Mouse (Mus musculus): ENCODE results near the gene Dnajb3. TPM values are rescaled to one million over a fixed set of nuclear protein-coding genes. Genes with fewer than 3 reads are reported as not detected.

The Dnajb3 gene
- polyA plus RNA-seq, 2 experiments: 7.9 to 9.4 TPM

DNA sequence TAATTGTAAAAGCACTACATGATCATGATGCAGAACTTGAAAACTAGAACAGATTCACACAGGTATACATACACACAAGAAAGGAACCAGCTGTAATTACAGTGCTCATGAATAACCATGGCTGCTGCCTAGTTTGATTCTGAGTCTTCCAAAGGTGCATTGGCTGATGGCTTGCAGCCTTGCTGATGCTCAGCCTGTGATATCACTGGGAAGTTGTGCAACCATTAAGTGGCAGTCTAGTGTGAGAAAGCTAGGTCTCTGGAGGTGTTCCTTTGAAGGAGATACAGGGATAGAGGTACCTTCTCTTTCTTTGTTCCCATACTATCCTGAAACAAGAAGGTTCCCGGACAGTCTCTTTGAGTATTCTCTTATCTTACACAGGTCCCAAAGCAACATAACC lies 13.5 kb upstream of the Dnajb3 start:
- ATAC-seq (ENCODE audit: insufficient read depth): no peak
- Histone ChIP-seq H3K4me3 (ENCODE audit: insufficient read depth in 1 of 2, low read depth in 2 of 2, low read length in 2 of 2) (no peak overlapping the region), H3K27me3 (ENCODE audit: control insufficient read depth, insufficient read depth, low read length) (no peaks in the 10 kb centered on the region), H3K9ac (replicated peaks) (no peak overlapping the region), H3K27ac (no peak overlapping the region), H3K9me3 (ENCODE audit: control insufficient read depth, low read length) (peaks cover 7% of the 10 kb centered on the region), H3K36me3 (replicated peaks; ENCODE audit: control insufficient read depth, insufficient read depth, low read depth) (no peaks in the 10 kb centered on the region), H3K4me1 (replicated peaks; ENCODE audit: control insufficient read depth in 2 of 2, insufficient read depth in 2 of 2, low read length in 1 of 2) (no peaks in the 10 kb centered on the region), H3K4me2 (ENCODE audit: low read depth) (no peak overlapping the region)
- DNase-seq (ENCODE audit: low read depth in 3 of 3, low spot score in 3 of 3): no peak
- WGBS (ENCODE audit: insufficient replicate concordance): 7% methylated on average over 1 of the region's 1 CpGs
- TF ChIP-seq CTCF (IDR thresholded peaks at IDR 0.05; ENCODE audit: low read depth) (no peak), EP300 (IDR thresholded peaks at IDR 0.05; ENCODE audit: low read depth) (no peak)

DNA sequence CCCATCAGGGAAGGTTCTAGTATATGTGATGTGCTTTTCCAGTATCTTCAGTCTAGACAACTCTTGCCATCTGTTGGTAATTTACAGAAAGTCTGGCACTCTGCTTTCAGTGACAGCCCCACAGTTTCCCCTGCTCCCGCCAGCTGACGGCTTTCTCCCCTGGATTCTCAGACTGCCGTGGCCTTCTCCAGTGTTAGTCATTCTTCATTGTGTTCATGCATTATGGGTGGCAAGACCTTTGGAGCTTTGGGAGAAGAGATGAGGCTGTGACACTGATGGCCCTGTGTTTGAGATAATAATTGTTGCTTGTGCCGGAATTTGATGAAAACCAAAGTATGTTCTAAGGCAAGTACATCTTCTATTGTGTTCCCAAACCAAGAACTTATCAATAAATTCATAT lies 13.0 kb upstream of the Dnajb3 start:
- WGBS (ENCODE audit: insufficient replicate concordance): 37% methylated on average over 4 of the region's 4 CpGs

DNA sequence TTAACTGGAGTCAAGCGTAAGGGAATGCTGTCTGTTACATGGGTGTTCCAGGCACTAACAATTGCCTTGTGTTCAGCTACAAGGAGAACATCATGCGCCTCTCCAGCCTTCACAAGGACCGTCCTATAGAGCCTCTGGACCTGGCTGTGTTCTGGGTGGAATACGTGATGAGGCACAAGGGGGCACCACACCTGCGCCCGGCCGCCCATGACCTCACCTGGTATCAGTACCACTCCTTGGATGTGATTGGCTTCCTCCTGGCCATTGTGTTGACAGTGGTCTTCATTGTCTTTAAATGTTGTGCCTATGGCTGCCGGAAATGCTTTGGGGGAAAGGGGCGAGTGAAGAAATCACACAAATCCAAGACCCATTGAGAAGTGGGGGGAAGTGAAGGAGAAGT lies 12.5 kb upstream of the Dnajb3 start:
- WGBS (ENCODE audit: insufficient replicate concordance): 51% methylated on average over 9 of the region's 9 CpGs

More for the DNA sequence above, 13.0 kb upstream of the Dnajb3 start:
- H3K27ac ChIP-seq: no peak overlapping the region
- H3K36me3 ChIP-seq (replicated peaks; ENCODE audit: control insufficient read depth, insufficient read depth, low read depth): no peaks in the 10 kb centered on the region
- no peaks in the 10 kb centered on the region for H3K27me3 ChIP-seq (ENCODE audit: control insufficient read depth, insufficient read depth, low read length)
- DNase-seq (ENCODE audit: low read depth in 3 of 3, low spot score in 3 of 3) (no peak), ATAC-seq (ENCODE audit: insufficient read depth) (no peak)
- no peak overlapping the region for H3K9ac ChIP-seq (replicated peaks)
- no peaks in the 10 kb centered on the region for H3K4me1 ChIP-seq (replicated peaks; ENCODE audit: control insufficient read depth in 2 of 2, insufficient read depth in 2 of 2, low read length in 1 of 2)
- H3K4me3 ChIP-seq (ENCODE audit: insufficient read depth in 1 of 2, low read depth in 2 of 2, low read length in 2 of 2): no peak overlapping the region
- no peak overlapping the region for H3K4me2 ChIP-seq (ENCODE audit: low read depth)
- TF ChIP-seq EP300 (IDR thresholded peaks at IDR 0.05; ENCODE audit: low read depth) (no peak), CTCF (IDR thresholded peaks at IDR 0.05; ENCODE audit: low read depth) (no peak)
- H3K9me3 ChIP-seq (ENCODE audit: control insufficient read depth, low read length): peaks cover 11% of the 10 kb centered on the region

GRCm38 (mm10) chr1:88217576-88217975 lies 12.0 kb upstream of the Dnajb3 start:
- DNase-seq (ENCODE audit: low read depth in 3 of 3, low spot score in 3 of 3): no peak
- Histone ChIP-seq H3K36me3 (replicated peaks; ENCODE audit: control insufficient read depth, insufficient read depth, low read depth) (no peaks in the 10 kb centered on the region), H3K4me3 (ENCODE audit: insufficient read depth in 1 of 2, low read depth in 2 of 2, low read length in 2 of 2) (no peak overlapping the region), H3K27me3 (ENCODE audit: control insufficient read depth, insufficient read depth, low read length) (no peaks in the 10 kb centered on the region), H3K27ac (no peak overlapping the region), H3K4me2 (ENCODE audit: low read depth) (no peak overlapping the region), H3K9me3 (ENCODE audit: control insufficient read depth, low read length) (peaks cover 21% of the 10 kb centered on the region), H3K9ac (replicated peaks) (no peak overlapping the region), H3K4me1 (replicated peaks; ENCODE audit: control insufficient read depth in 2 of 2, insufficient read depth in 2 of 2, low read length in 1 of 2) (no peaks in the 10 kb centered on the region)
- ATAC-seq (ENCODE audit: insufficient read depth): no peak
- WGBS (ENCODE audit: insufficient replicate concordance): 27% methylated on average over 3 of the region's 3 CpGs
- TF ChIP-seq EP300 (IDR thresholded peaks at IDR 0.05; ENCODE audit: low read depth) (no peak), CTCF (IDR thresholded peaks at IDR 0.05; ENCODE audit: low read depth) (no peak)

More for the DNA sequence above, 12.5 kb upstream of the Dnajb3 start:
- Histone ChIP-seq H3K27ac (no peak overlapping the region), H3K4me3 (ENCODE audit: insufficient read depth in 1 of 2, low read depth in 2 of 2, low read length in 2 of 2) (no peak overlapping the region), H3K9ac (replicated peaks) (no peak overlapping the region), H3K36me3 (replicated peaks; ENCODE audit: control insufficient read depth, insufficient read depth, low read depth) (no peaks in the 10 kb centered on the region), H3K4me1 (replicated peaks; ENCODE audit: control insufficient read depth in 2 of 2, insufficient read depth in 2 of 2, low read length in 1 of 2) (no peaks in the 10 kb centered on the region), H3K9me3 (ENCODE audit: control insufficient read depth, low read length) (peaks cover 17% of the 10 kb centered on the region), H3K27me3 (ENCODE audit: control insufficient read depth, insufficient read depth, low read length) (no peaks in the 10 kb centered on the region), H3K4me2 (ENCODE audit: low read depth) (no peak overlapping the region)
- TF ChIP-seq CTCF (IDR thresholded peaks at IDR 0.05; ENCODE audit: low read depth): no peak
- no peak for TF ChIP-seq EP300 (IDR thresholded peaks at IDR 0.05; ENCODE audit: low read depth)
- no peak for ATAC-seq (ENCODE audit: insufficient read depth)
- no peak for DNase-seq (ENCODE audit: low read depth in 3 of 3, low spot score in 3 of 3)

DNA sequence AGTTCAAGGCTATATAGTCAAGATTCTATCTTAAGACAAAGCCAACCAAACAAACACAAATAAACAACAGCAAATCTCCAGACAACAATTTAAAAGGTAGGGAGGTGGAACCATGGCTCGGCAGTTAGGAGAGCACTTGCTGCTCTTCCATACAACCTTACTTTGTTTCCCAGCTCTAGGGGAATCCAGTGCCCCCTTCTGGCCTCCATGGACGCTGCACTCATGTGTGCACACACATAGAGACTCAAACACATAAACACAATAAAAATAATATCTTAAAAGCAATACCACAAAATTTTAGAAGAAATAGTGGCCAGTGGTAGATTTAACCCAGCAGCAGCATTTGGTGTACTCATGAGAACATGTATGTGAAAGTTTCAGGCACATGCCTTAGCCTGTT lies 11.6 kb upstream of the Dnajb3 start:
- TF ChIP-seq EP300 (IDR thresholded peaks at IDR 0.05; ENCODE audit: low read depth): no peak
- TF ChIP-seq CTCF (IDR thresholded peaks at IDR 0.05; ENCODE audit: low read depth): no peak
- DNase-seq (ENCODE audit: low read depth in 3 of 3, low spot score in 3 of 3) (no peak), ATAC-seq (ENCODE audit: insufficient read depth) (no peak)
- H3K4me3 ChIP-seq (ENCODE audit: insufficient read depth in 1 of 2, low read depth in 2 of 2, low read length in 2 of 2): no peak overlapping the region
- H3K27ac ChIP-seq: no peak overlapping the region
- H3K9me3 ChIP-seq (ENCODE audit: control insufficient read depth, low read length): peaks cover 21% of the 10 kb centered on the region
- H3K27me3 ChIP-seq (ENCODE audit: control insufficient read depth, insufficient read depth, low read length): no peaks in the 10 kb centered on the region
- H3K4me2 ChIP-seq (ENCODE audit: low read depth): no peak overlapping the region
- H3K9ac ChIP-seq (replicated peaks): no peak overlapping the region
- WGBS (ENCODE audit: insufficient replicate concordance): 37% methylated on average over 2 of the region's 2 CpGs
- H3K4me1 ChIP-seq (replicated peaks; ENCODE audit: control insufficient read depth in 2 of 2, insufficient read depth in 2 of 2, low read length in 1 of 2): no peaks in the 10 kb centered on the region
- no peaks in the 10 kb centered on the region for H3K36me3 ChIP-seq (replicated peaks; ENCODE audit: control insufficient read depth, insufficient read depth, low read depth)

Measured in liver, embryonic 14.5 days (tissue).